Mouse (Mus musculus) embryo, embryonic 10.5 days (tissue): ENCODE results near the gene Cyp2a5.
"Not testable (repeated sequence)": the region's sequence is repeated elsewhere in the genome, so short reads cannot be mapped to it uniquely, and the experiment has no call there.

Experiments
- DNase-seq: peaks from one replicate; pipeline ENCODE4 v3.0.0-alpha.2; 2015; ENCODE audit warnings: low spot score

Cyp2a5 gene

GRCm38 (mm10) chr7:26835059-26835458 is at the start of gene Cyp2a5:
Gene Cyp2a5 (plus strand): TSS chr7:26835305.
- not testable (repeated sequence) for DNase-seq

GRCm38 (mm10) chr7:26786013-26786412 is 49.1 kb upstream of the Cyp2a5 start:
- not testable (repeated sequence) for DNase-seq

- no peak for DNase-seq
These were observed 45.1 kb upstream of the Cyp2a5 start for GRCm38 (mm10) chr7:26789984-26790383.

GRCm38 (mm10) chr7:26800104-26800503 is 35.0 kb upstream of the Cyp2a5 start:
- no peak for DNase-seq

- no peak for DNase-seq
These were observed 34.1 kb upstream of the Cyp2a5 start for GRCm38 (mm10) chr7:26800996-26801395.

- no peak for DNase-seq
These were observed 26.5 kb upstream of the Cyp2a5 start, which contains the start of gene Cyp2g1 for GRCm38 (mm10) chr7:26808592-26808991. Gene Cyp2g1 (plus strand): TSS chr7:26808892.

- DNase-seq, result not testable (repeated sequence)
These were observed 3.4 kb upstream of the Cyp2a5 start for GRCm38 (mm10) chr7:26831556-26832292.

GRCm38 (mm10) chr7:26832668-26833067 is 2.4 kb upstream of the Cyp2a5 start:
- not testable (repeated sequence) for DNase-seq

GRCm38 (mm10) chr7:26843400-26843799 is 8.3 kb downstream of the Cyp2a5 start:
- DNase-seq, result not testable (repeated sequence)

- not testable (repeated sequence) for DNase-seq
These were observed 15.0 kb downstream of the Cyp2a5 start for GRCm38 (mm10) chr7:26850063-26850462.

- not testable (repeated sequence) for DNase-seq
These were observed 43.5 kb downstream of the Cyp2a5 start for GRCm38 (mm10) chr7:26878581-26878980.

GRCm38 (mm10) chr7:26880600-26880999 is 45.5 kb downstream of the Cyp2a5 start:
- not testable (repeated sequence) for DNase-seq
